Mouse (Mus musculus): ENCODE measurements at regions not wholly inside any gene's neighbourhood (a gene's known extent, or its start where the extent isn't known, plus 50 kb on each side); places are given as distances from the start of the nearest gene placed in this dataset.

DNA sequence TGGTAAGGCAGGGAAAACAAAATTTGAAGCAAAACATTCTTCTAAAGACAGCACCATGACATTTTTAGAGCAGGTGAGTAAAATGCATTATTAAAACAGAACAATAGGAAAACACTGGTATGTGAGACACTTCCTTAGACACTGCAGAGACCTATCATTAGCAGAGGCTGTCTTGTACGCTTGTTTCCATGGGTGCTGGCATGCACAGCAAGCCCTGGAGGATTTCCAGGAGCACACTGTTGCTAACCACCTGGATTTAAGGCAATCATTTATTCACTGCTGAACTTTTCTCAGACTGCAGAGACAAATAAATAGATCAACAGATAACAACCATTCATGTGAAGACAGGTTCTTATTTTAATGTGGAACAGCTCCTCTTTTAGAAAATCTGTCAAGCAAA, 127.7 kb downstream of the Pros1 start:
- no peak overlapping the region for H3K4me3 ChIP-seq
- no peak overlapping the region for H3K4me2 ChIP-seq
- 48% methylated on average over 1 of the region's 1 CpGs for WGBS

DNA sequence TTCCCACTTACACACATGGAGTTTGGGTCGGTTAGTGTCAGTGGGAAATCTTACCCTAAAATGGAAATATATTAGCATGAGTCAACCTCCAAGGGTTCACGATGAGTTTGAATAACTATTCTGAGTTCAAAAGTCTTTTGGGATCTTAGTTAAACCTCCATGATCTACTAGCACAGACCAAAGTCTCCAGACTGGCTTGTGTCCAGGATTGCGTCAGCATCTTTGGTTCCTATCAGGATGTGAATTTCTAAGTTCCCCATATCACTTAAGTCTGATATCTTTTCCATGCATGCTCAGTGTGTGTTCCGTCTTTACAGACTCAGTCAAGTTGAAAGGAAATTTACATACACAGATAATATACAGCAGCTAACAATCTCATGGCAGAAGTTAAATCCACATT, 128.5 kb downstream of the Pros1 start:
- Histone ChIP-seq H3K9me3 (no peaks in the 10 kb centered on the region), H3K4me2 (no peak overlapping the region), H3K4me1 (no peaks in the 10 kb centered on the region), H3K27ac (no peak overlapping the region), H3K9ac (no peak overlapping the region), H3K27me3 (no peaks in the 10 kb centered on the region), H3K4me3 (no peak overlapping the region), H3K36me3 (no peaks in the 10 kb centered on the region)
- 45% methylated on average over 4 of the region's 4 CpGs for WGBS
- no peak for ATAC-seq (ENCODE audit: insufficient number of reproducible peaks, low FRiP score, low TSS enrichment, low read depth)

More for the DNA sequence above, 127.7 kb downstream of the Pros1 start:
- Histone ChIP-seq H3K36me3 (no peaks in the 10 kb centered on the region), H3K4me1 (no peaks in the 10 kb centered on the region), H3K9ac (no peak overlapping the region), H3K27ac (no peak overlapping the region), H3K9me3 (no peaks in the 10 kb centered on the region), H3K27me3 (no peaks in the 10 kb centered on the region)
- no peak for ATAC-seq (ENCODE audit: insufficient number of reproducible peaks, low FRiP score, low TSS enrichment, low read depth)

DNA sequence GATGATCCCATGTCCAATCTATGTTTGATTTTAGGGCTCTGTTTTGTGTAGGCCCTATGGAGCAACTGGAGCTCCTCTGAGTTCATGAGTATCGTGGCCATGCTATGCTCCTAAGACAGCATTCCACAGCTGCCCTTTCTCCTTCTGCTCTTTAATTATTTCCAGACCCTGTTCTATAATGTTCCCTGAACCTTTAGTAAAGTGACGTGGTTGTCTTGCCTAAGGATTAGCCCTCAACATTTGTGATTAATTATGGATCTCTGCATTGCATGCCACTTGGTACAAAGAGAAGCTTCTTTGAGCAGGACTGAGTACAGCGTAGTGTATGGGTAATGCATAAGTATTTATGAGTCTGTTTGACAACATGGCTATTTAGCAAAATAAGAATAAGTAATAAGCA, 141.4 kb downstream of the Pros1 start:
- WGBS = 45% methylated on average over 3 of the region's 3 CpGs
- H3K9ac ChIP-seq = no peak overlapping the region
- H3K4me3 ChIP-seq = no peak overlapping the region
- no peak overlapping the region for H3K27ac ChIP-seq
- no peaks in the 10 kb centered on the region for H3K36me3 ChIP-seq
- H3K9me3 ChIP-seq = no peaks in the 10 kb centered on the region
- ATAC-seq (ENCODE audit: insufficient number of reproducible peaks, low FRiP score, low TSS enrichment, low read depth) = no peak
- H3K27me3 ChIP-seq = no peaks in the 10 kb centered on the region
- H3K4me1 ChIP-seq = no peaks in the 10 kb centered on the region
- H3K4me2 ChIP-seq = no peak overlapping the region

DNA sequence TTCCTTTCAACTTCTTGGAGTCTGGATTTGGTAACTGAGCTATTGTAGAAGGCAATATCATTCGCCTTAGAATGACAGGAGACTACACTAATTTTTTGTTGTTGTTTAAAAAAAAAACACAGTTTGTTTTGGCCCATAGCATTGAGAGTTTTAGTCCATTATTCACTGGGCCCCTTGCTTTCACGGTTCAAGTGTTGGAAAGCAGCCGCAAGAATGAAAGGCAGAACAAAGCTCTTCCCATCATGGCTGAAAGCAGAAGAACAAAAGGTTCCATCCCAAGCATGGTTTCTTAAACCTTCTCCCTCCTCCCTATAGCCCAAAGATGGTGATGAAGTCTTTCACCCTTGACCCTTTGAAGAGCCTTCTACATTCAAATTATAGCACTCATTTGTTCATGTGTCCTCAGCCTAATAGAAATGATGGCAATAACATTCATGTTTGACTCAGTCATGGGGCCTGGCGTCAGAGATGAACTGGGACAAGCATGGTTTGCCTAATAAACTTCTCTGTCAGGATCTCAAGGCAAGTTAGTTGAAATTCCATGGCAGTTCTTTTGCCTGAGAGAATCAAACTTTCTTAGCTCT, 157.1 kb downstream of the Pros1 start:
- 85% methylated on average over 4 of the region's 4 CpGs for WGBS
- Histone ChIP-seq H3K9ac (no peak overlapping the region), H3K4me3 (no peak overlapping the region), H3K4me1 (no peaks in the 10 kb centered on the region), H3K4me2 (no peak overlapping the region), H3K27me3 (no peaks in the 10 kb centered on the region), H3K36me3 (no peaks in the 10 kb centered on the region), H3K9me3 (no peaks in the 10 kb centered on the region), H3K27ac (no peak overlapping the region)
- no peak for ATAC-seq (ENCODE audit: insufficient number of reproducible peaks, low FRiP score, low TSS enrichment, low read depth)

DNA sequence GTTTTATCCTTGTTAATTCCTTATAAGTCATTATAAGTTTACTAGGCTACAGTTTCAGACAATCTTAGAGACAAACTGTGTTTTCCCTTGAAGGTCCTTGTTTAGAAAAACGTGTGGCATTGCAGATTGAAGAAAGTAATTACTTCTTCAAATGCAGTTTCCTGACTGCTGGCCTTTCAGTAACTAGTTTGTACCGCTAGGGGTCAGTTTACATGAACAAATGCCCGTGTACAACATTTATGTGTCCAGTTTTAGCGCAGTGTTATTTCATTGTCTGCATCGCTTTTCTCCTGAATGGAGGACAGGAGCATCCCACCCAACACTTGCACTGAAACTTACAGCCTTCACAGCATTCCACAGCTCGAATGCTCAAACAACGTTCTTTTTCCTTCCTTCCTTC, 160.3 kb downstream of the Pros1 start:
- Histone ChIP-seq H3K4me2 (no peak overlapping the region), H3K27ac (no peak overlapping the region), H3K4me1 (no peaks in the 10 kb centered on the region), H3K4me3 (no peak overlapping the region), H3K9me3 (no peaks in the 10 kb centered on the region), H3K27me3 (no peaks in the 10 kb centered on the region), H3K36me3 (no peaks in the 10 kb centered on the region), H3K9ac (no peak overlapping the region)
- no peak for ATAC-seq (ENCODE audit: insufficient number of reproducible peaks, low FRiP score, low TSS enrichment, low read depth)
- 38% methylated on average over 7 of the region's 7 CpGs for WGBS

DNA sequence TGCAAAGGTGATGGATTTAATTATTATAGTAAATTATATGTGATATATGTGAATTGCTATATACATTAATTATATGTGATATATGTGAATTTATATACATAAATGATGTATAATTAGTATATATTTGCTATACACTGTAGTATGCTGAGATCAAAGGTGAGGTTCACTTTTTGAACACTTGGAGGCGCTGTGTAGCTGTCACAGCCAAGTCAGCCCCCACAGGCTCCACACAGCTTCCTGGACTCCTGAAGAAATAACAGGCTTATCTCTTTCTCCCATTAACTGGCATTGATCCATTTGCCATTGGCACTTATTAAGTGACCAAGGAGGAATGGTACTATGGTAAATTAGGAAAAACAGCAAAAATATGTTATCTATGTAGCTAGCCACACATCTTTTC, 162.0 kb downstream of the Pros1 start:
- Histone ChIP-seq H3K4me3 (no peak overlapping the region), H3K4me2 (no peak overlapping the region), H3K9me3 (no peaks in the 10 kb centered on the region), H3K27me3 (no peaks in the 10 kb centered on the region), H3K36me3 (no peaks in the 10 kb centered on the region), H3K4me1 (no peaks in the 10 kb centered on the region), H3K27ac (no peak overlapping the region), H3K9ac (no peak overlapping the region)
- no peak for ATAC-seq (ENCODE audit: insufficient number of reproducible peaks, low FRiP score, low TSS enrichment, low read depth)
- WGBS = 24% methylated on average over 1 of the region's 1 CpGs

DNA sequence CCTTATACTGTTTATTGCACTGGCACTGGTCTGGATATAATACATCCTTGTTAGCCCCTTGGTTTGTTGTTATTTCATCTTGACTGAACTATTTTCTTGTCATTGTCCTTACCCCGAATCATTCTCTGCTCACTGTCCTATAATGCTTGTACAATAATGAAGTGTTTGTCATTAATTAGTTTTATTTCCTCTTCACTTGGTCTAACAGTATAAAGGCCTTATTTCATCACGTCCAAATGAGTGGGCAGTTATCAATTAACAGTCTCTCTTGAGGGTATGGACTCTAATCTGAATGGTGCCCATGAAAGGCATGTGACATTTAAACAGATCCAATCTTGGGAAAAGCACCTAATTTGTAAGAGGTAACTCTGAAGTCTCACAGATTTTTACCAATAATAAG, 162.6 kb downstream of the Pros1 start:
- H3K36me3 ChIP-seq = no peaks in the 10 kb centered on the region
- no peak overlapping the region for H3K4me3 ChIP-seq
- no peaks in the 10 kb centered on the region for H3K27me3 ChIP-seq
- 50% methylated on average over 2 of the region's 2 CpGs for WGBS
- H3K9me3 ChIP-seq = no peaks in the 10 kb centered on the region
- H3K27ac ChIP-seq = no peak overlapping the region
- no peak for ATAC-seq (ENCODE audit: insufficient number of reproducible peaks, low FRiP score, low TSS enrichment, low read depth)
- H3K9ac ChIP-seq = no peak overlapping the region
- no peak overlapping the region for H3K4me2 ChIP-seq
- no peaks in the 10 kb centered on the region for H3K4me1 ChIP-seq

DNA sequence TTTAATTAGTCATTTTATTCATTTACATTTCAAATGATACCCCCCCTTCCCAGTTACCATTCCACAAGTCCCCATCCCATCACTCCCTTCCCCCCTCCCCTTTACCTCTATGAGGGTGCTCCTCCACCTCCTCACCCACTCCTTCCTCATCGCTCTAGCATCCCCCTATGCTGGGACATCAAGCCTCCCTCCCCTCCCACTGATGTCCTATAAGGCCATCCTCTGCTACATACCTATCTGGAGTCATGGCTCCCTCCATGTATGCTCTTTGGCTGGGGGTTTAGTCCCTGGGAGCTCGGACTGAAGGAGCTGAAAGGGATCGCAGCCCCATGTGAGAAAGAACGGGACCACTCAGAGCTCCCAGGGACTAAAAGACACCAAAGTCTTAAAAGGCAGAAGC, 176.3 kb downstream of the Pros1 start:
- H3K4me2 ChIP-seq = no peak overlapping the region
- 79% methylated on average over 4 of the region's 4 CpGs for WGBS
- H3K4me1 ChIP-seq = no peaks in the 10 kb centered on the region
- no peaks in the 10 kb centered on the region for H3K27me3 ChIP-seq
- no peak overlapping the region for H3K4me3 ChIP-seq
- no peak for ATAC-seq (ENCODE audit: insufficient number of reproducible peaks, low FRiP score, low TSS enrichment, low read depth)
- H3K9me3 ChIP-seq = no peaks in the 10 kb centered on the region
- no peak overlapping the region for H3K9ac ChIP-seq
- H3K36me3 ChIP-seq = no peaks in the 10 kb centered on the region
- H3K27ac ChIP-seq = no peak overlapping the region

DNA sequence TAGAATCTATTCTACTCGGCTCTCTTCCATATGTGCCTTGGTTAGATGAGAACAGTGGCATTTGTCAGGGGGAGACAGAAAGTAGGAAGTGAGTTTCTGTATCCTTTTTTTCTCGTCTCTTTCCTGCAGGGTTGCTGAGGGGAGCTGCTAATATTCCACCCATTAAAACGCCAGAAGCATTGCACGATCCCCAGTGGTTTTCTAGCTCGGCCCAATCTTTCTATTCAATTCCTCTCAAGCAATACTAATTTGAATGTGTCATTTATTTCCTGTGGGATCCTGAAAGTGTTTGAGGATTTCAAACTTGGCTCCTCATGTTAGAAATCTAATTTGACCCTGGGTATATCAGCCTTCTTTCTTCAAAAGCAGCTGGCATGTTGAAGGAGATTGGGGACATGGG, 176.9 kb downstream of the Pros1 start:
- no peaks in the 10 kb centered on the region for H3K27me3 ChIP-seq
- WGBS = 36% methylated on average over 5 of the region's 5 CpGs

DNA sequence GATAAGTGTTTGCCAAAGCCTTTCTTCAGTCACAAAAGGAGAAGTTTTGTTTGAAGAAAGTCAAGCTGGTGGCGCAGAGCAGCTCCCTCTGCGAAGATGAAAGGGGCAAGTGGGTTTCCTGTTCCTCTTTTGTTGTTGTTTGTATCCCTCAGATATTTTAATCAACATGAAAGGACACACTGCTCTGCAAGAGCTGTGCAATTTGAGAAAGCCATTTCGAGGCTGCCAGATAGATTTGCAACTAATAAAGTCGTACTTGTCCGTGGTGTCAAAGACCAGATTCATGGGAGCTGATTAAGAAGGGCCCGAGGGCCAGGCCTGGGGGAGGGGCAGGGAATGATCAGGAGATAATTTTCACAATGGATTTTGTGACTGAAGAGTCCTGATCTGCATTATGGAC, 177.7 kb downstream of the Pros1 start:
- H3K9me3 ChIP-seq = no peaks in the 10 kb centered on the region
- no peak overlapping the region for H3K4me2 ChIP-seq
- no peaks in the 10 kb centered on the region for H3K27me3 ChIP-seq
- no peaks in the 10 kb centered on the region for H3K36me3 ChIP-seq
- 21% methylated on average over 6 of the region's 6 CpGs for WGBS
- H3K9ac ChIP-seq = no peak overlapping the region
- H3K4me3 ChIP-seq = no peak overlapping the region
- H3K27ac ChIP-seq = no peak overlapping the region
- ATAC-seq (ENCODE audit: insufficient number of reproducible peaks, low FRiP score, low TSS enrichment, low read depth) = no peak
- no peaks in the 10 kb centered on the region for H3K4me1 ChIP-seq

More for the DNA sequence above, 176.9 kb downstream of the Pros1 start:
- ATAC-seq (ENCODE audit: insufficient number of reproducible peaks, low FRiP score, low TSS enrichment, low read depth) = no peak
- no peak overlapping the region for H3K4me3 ChIP-seq
- H3K9ac ChIP-seq = no peak overlapping the region
- H3K27ac ChIP-seq = no peak overlapping the region
- H3K9me3 ChIP-seq = no peaks in the 10 kb centered on the region
- H3K4me2 ChIP-seq = no peak overlapping the region
- H3K36me3 ChIP-seq = no peaks in the 10 kb centered on the region
- H3K4me1 ChIP-seq = no peaks in the 10 kb centered on the region

DNA sequence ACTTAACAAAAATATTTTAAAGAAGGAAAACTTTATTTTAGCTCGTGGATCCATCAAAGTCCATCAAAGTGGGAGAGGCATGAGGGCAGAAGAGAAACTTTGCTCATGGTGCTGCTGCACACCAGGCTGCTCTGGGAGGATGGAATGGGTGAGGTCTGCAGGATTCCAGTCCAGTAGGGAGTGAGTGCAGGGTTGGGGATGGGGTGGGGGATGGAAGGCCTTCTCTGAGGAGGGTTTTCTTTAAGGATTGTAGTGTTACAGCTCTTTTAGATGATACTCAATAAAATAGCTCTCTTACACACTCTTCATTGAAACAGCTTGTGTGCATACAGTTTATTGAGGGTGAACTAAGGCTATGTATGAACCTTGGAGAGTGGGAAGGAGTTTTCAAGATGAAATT, 195.0 kb downstream of the Pros1 start:
- Histone ChIP-seq H3K9me3 (no peaks in the 10 kb centered on the region), H3K4me1 (no peaks in the 10 kb centered on the region), H3K4me2 (no peak overlapping the region), H3K27ac (no peak overlapping the region), H3K36me3 (no peaks in the 10 kb centered on the region), H3K27me3 (no peaks in the 10 kb centered on the region), H3K4me3 (no peak overlapping the region), H3K9ac (no peak overlapping the region)
- no peak for ATAC-seq (ENCODE audit: insufficient number of reproducible peaks, low FRiP score, low TSS enrichment, low read depth)
- 78% methylated on average over 1 of the region's 1 CpGs for WGBS

DNA sequence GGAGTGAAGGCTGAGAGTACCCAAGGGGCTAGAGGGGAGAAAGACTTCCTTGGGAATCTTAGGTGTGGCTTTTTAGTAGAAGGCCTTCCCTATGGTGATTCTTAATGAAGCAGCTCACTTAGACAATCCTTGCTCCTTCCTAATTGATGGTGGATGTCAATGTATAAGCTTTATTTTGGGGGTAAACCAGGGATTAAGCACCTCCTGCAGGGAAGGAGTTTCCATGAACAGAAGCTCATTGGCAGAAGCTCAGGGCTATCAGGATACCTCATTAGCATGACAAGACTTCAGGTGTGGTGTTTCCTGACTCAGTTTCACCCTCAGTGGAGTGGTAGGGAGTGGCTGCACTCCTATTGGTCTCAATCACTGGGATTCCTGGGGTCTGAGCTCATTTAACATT, 208.8 kb downstream of the Pros1 start:
- no peaks in the 10 kb centered on the region for H3K27me3 ChIP-seq
- no peaks in the 10 kb centered on the region for H3K9me3 ChIP-seq
- H3K4me2 ChIP-seq = no peak overlapping the region
- no peak overlapping the region for H3K4me3 ChIP-seq
- no peak overlapping the region for H3K9ac ChIP-seq
- no peaks in the 10 kb centered on the region for H3K36me3 ChIP-seq
- H3K4me1 ChIP-seq = no peaks in the 10 kb centered on the region
- ATAC-seq (ENCODE audit: insufficient number of reproducible peaks, low FRiP score, low TSS enrichment, low read depth) = no peak
- no peak overlapping the region for H3K27ac ChIP-seq

DNA sequence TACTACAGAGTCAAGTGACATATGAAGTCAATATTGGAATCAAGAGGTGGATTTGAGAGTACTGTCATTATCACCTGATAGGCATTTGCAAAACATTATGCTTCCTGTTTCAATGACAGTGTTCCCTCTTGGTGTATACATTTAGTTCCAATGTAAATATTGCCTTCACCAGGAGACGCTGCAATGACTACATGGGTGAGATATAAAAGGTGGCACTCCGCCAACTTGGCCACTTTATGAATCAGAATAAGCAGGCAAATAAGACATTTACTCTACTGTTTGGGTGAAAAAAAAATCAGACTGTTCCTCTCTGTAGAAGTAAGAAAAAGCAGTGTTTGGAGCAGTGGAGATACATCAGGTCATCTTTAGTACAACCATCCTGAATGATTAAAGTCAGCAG, 215.9 kb downstream of the Pros1 start:
- ATAC-seq (ENCODE audit: insufficient number of reproducible peaks, low FRiP score, low TSS enrichment, low read depth) = no peak
- H3K4me2 ChIP-seq = no peak overlapping the region

More for the DNA sequence above, 215.9 kb downstream of the Pros1 start:
- Histone ChIP-seq H3K27me3 (no peaks in the 10 kb centered on the region), H3K4me1 (no peaks in the 10 kb centered on the region), H3K4me3 (no peak overlapping the region), H3K27ac (no peak overlapping the region), H3K9ac (no peak overlapping the region), H3K9me3 (no peaks in the 10 kb centered on the region), H3K36me3 (no peaks in the 10 kb centered on the region)
- 71% methylated on average over 2 of the region's 2 CpGs for WGBS
